In the genomic region with DNA sequence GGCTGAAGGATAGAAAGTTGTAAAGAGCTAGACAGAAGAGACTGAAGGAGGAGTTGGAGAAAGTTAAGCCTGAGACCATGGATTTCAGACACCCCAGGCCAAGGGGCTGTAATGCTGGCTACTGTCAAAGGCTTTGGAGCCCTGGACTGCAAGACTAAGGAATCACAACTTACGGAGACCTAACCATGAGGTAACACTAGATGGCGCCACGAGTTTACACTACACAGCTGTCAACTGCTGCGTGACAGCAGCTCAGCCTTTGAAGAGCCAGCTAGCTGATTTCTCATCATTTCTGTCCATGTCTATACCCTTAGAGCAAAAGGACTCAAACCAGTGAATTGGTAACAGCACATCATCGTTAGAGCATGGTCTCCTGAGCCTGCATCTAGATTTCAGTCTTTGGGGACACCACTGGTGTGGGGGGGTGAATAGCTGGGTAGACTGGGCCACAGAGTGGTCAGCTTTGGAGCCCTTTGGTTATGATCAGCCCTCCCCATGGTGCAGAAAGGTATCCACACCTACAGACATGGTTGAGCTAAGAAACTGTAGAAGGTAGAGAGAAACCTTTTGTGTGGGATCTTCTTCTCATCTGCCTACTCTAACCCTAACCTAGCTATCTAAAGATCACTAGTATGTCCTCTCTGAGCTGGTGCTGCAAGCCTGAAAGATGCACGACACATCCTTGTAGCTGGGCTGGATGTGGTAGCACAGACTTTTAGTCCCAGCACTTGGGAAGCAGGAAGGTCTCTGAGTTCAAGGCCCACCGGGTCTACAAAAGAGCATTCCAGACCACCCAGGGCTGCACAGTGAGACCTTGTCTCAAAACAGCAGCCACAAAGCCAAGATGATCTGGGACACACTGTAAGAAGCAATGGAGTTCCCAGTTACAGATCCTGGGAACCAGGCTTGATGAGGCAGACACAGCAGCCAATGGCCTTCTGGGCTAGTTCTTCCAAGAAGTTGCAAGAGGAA, we compare ENCODE assay signal across 8 mouse cellular contexts. TPM values are rescaled to one million over a fixed set of nuclear protein-coding genes. Genes with fewer than 3 reads are reported as not detected.
DNase-seq lines count a peak whose midpoint lies in the region; ATAC-seq and TF ChIP-seq lines count a peak whose summit lies in the region.

No protein-coding gene starts in this region.

- peak; percentile 80 for ATAC-seq in inflammation-experienced regulatory T-cells, adult 6 months
- ATAC-seq in megakaryocyte-erythroid progenitor cell, adult 5-6 weeks (replicated peaks; ENCODE audit: low FRiP score, low TSS enrichment, poor library complexity, severe bottlenecking), result peak; percentile 90

- intact Hi-C loops in gastrocnemius, adult 2 months (cut with DNase I), result loop anchor here (2.0 to 10.0 kb wide), 3 partner anchors 73 to 136 kb away; partner anchors contain the start of gene Hagh

- H3K27ac ChIP-seq in gastrocnemius, adult 2 months, result no peak overlapping the region

- peak; percentile 93 for DNase-seq in ZHBTc4 (ENCODE audit: low read depth, low spot score)
- peak; percentile 77 to 84 for DNase-seq in cerebellum, postnatal 4 days (ENCODE audit: low spot score in 2 of 2)
- peak; percentile 84 for DNase-seq in gastrocnemius, adult 2 months
- peak; percentile 54 to 57 for DNase-seq in left cerebral cortex, adult 8-10 months (ENCODE audit: low spot score in 2 of 2)
- peak; percentile 85 for DNase-seq in right cerebral cortex, postnatal 14 days
- DNase-seq in urinary bladder, postnatal 36 days (ENCODE audit: low spot score in 2 of 2), result peak; percentile 72 to 84

- TF ChIP-seq CTCF in gastrocnemius, adult 2 months (IDR thresholded peaks at IDR 0.05), result peak; percentile 94

- no peak overlapping the region for H3K4me3 ChIP-seq in gastrocnemius, adult 2 months

RNA-seq across cellular contexts. Expression of gene Hs3st6, which starts 7.0 kb away (rescaled TPM):
- not detected for total RNA-seq in gastrocnemius, adult 2 months (2021)
- polyA plus RNA-seq in inflammation-experienced regulatory T-cells, adult 6 months (2017; shearing (Covaris generic)), result not detected
- total RNA-seq in left cerebral cortex, adult 8-10 months (2022), result under 1 TPM; 0.51 to 0.65 (median 0.55) TPM
- not detected in 2 replicates for total RNA-seq in megakaryocyte-erythroid progenitor cell, adult 5-6 weeks (2014; fragmentation: Nextera tagmentation)
- total RNA-seq in megakaryocyte-erythroid progenitor cell, adult 5-6 weeks (2017), result not detected in 2 replicates

RNA-seq across cellular contexts. Expression of gene Msrb1, which starts 9.4 kb away (rescaled TPM):
- 100 to 1,000 TPM; 165 to 220 TPM for total RNA-seq in gastrocnemius, adult 2 months (2021)
- polyA plus RNA-seq in inflammation-experienced regulatory T-cells, adult 6 months (2017; shearing (Covaris generic)), result 10 to 100 TPM; 27.2 to 34.4 (median 28.6) TPM
- 10 to 100 TPM; 41.4 to 52.7 (median 44.7) TPM for total RNA-seq in left cerebral cortex, adult 8-10 months (2022)
- 42.8 and 43.9 TPM in 2 replicates for total RNA-seq in megakaryocyte-erythroid progenitor cell, adult 5-6 weeks (2014; fragmentation: Nextera tagmentation)
- 34.6 and 54.0 TPM in 2 replicates for total RNA-seq in megakaryocyte-erythroid progenitor cell, adult 5-6 weeks (2017)

RNA-seq across cellular contexts. Expression of gene Rpl3l, which starts 18.2 kb away (rescaled TPM):
- 100 to 1,000 TPM; 753 to 889 TPM for total RNA-seq in gastrocnemius, adult 2 months (2021)
- polyA plus RNA-seq in inflammation-experienced regulatory T-cells, adult 6 months (2017; shearing (Covaris generic)), result not detected
- total RNA-seq in left cerebral cortex, adult 8-10 months (2022), result under 1 TPM; 0.36 to 0.94 (median 0.43) TPM
- 0.76 TPM in 1 of 2 replicates, not detected in the other for total RNA-seq in megakaryocyte-erythroid progenitor cell, adult 5-6 weeks (2014; fragmentation: Nextera tagmentation)
- total RNA-seq in megakaryocyte-erythroid progenitor cell, adult 5-6 weeks (2017), result 2.0 TPM in 1 of 2 replicates, not detected in the other

RNA-seq across cellular contexts. Expression of gene Ndufb10, which starts 21.5 kb away (rescaled TPM):
- 100 to 1,000 TPM; 367 to 608 TPM for total RNA-seq in gastrocnemius, adult 2 months (2021)
- 100 to 1,000 TPM; 234 to 249 (median 238) TPM for polyA plus RNA-seq in inflammation-experienced regulatory T-cells, adult 6 months (2017; shearing (Covaris generic))
- 100 to 1,000 TPM; 208 to 258 (median 238) TPM for total RNA-seq in left cerebral cortex, adult 8-10 months (2022)
- 367 and 415 TPM in 2 replicates for total RNA-seq in megakaryocyte-erythroid progenitor cell, adult 5-6 weeks (2014; fragmentation: Nextera tagmentation)
- 283 and 299 TPM in 2 replicates for total RNA-seq in megakaryocyte-erythroid progenitor cell, adult 5-6 weeks (2017)

RNA-seq across cellular contexts. Expression of gene Rps2, which starts 27.9 kb away (rescaled TPM):
- total RNA-seq in gastrocnemius, adult 2 months (2021), result 100 to 1,000 TPM; 508 to 641 TPM
- polyA plus RNA-seq in inflammation-experienced regulatory T-cells, adult 6 months (2017; shearing (Covaris generic)), result 100 to 1,000 TPM; 452 to 883 (median 453) TPM
- total RNA-seq in left cerebral cortex, adult 8-10 months (2022), result 100 to 1,000 TPM; 270 to 312 (median 290) TPM
- 6,242 and 6,563 TPM in 2 replicates for total RNA-seq in megakaryocyte-erythroid progenitor cell, adult 5-6 weeks (2014; fragmentation: Nextera tagmentation)
- total RNA-seq in megakaryocyte-erythroid progenitor cell, adult 5-6 weeks (2017), result 1,324 and 2,144 TPM in 2 replicates

Comparison
In these comparisons a context has a peak if more than half of its experiments do, and no peak if none do; other contexts are left out.
1. RNA of gene Rpl3l, which starts 18.2 kb away (total RNA-seq): 753 to 889 TPM in gastrocnemius, adult 2 months; 0.76 to 2.0 TPM in megakaryocyte-erythroid progenitor cell, adult 5-6 weeks and 0.36 to 0.94 TPM in left cerebral cortex, adult 8-10 months; every median in the first group is over 100 times any median in the second.
2. Peak in every context shown above with its lines, with median percentiles within 50 percentile points of each other: DNase-seq.